Mouse (Mus musculus) E14TG2a.4 (cell line): ENCODE measurements around the gene Myh8.

Source experiments
- CTCF ChIP-seq: conservative IDR thresholded peaks from 2 replicates; pipeline ENCODE4 v1.5.1; 2014; ENCODE audit warnings: low read length
- NANOG ChIP-seq: IDR thresholded peaks from 2 replicates; pipeline ENCODE4 v1.6.1; 2014; ENCODE audit warnings: borderline replicate concordance, low read length, mixed read lengths

DNA sequence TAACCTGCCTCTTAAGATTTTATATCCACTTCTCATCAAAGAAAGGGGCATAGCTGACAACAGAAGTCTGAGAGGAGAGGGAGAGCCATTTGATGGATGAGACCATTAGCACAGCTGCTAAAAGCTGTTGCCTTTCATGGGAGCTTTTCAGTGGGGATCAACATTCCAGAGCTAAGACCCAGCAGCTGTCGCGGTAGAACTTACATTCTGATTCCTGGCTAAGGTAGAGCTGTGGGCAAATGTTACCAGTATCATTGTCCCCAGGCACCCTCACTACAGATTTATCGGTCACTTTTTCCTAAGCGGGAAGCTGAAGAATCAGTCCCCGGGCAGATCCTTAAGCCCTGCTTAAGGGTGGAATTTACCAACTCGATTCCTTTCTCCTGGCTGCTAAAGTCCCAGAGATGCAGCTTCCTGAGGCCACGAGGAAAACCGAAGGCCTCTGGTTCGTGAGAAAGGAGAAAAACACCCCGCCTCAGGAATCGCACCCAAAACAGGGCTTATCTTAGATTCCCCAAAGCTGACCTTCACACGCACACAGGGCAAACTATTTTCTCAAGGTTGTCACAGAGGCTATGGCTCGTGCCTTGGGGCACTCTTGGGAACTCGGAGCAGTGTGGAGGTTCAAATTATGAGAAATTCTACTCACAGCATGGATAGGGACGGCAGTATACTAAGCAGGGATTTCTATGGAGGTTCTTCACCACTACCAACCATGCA lies 37.0 kb downstream of the Myh8 start:
- TF ChIP-seq CTCF, result no peak
- TF ChIP-seq NANOG, result no peak
